Mouse (Mus musculus): Measurements from ENCODE around the gene Clpsl2. TPM values are rescaled to one million over a fixed set of nuclear protein-coding genes. Genes with fewer than 3 reads are reported as not detected.

Gene Clpsl2
- polyA plus RNA-seq, 1 experiment from 2014 or later = not detected

DNA sequence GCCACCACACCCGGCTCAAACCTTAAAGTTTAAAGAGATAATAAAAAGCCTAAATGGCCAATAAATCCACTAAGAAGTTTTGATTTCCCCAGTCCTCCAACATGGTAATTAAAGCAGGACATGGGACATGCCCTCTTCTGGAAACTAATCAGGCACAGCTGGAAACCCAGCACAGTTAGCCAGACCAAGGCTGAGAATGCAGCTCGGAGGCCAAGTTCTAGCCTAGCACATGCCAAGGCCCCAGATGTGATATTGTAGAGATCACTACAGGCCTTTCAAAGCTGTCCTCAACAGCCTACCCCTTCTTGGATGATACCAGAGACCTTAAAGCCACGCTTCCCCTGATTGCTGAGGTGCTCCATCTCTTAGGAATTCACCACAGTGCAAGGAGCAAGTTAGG lies 37.3 kb downstream of the Clpsl2 start:
- H3K9me3 ChIP-seq (ENCODE audit: control insufficient read depth, low read length) = no peaks in the 10 kb centered on the region
- no peak overlapping the region for H3K9ac ChIP-seq (ENCODE audit: low read depth, low read length)
- no peaks in the 10 kb centered on the region for H3K4me1 ChIP-seq (replicated peaks; ENCODE audit: control insufficient read depth, insufficient read depth, low read length)
- ATAC-seq (ENCODE audit: low FRiP score) = no peak
- no peak overlapping the region for H3K4me2 ChIP-seq (replicated peaks; ENCODE audit: low read depth, low read length)
- no peaks in the 10 kb centered on the region for H3K27me3 ChIP-seq (ENCODE audit: control insufficient read depth, insufficient read depth, low read length)
- no peak overlapping the region for H3K4me3 ChIP-seq (ENCODE audit: low read depth, low read length)
- WGBS = 85% methylated on average over 3 of the region's 3 CpGs
- H3K27ac ChIP-seq (ENCODE audit: low read depth, low read length) = no peak overlapping the region
- H3K36me3 ChIP-seq (ENCODE audit: control insufficient read depth, insufficient read depth, low read length) = peaks cover 7% of the 10 kb centered on the region; the same call in 1 of the 2 replicates
- DNase-seq (ENCODE audit: low spot score) = no peak

GRCm38 (mm10) chr17:28588591-28588990 lies 39.4 kb downstream of the Clpsl2 start:
- Histone ChIP-seq H3K27ac (ENCODE audit: low read depth, low read length) (no peak overlapping the region), H3K4me1 (replicated peaks; ENCODE audit: control insufficient read depth, insufficient read depth, low read length) (no peaks in the 10 kb centered on the region), H3K9me3 (ENCODE audit: control insufficient read depth, low read length) (no peaks in the 10 kb centered on the region), H3K4me3 (ENCODE audit: low read depth, low read length) (no peak overlapping the region), H3K9ac (ENCODE audit: low read depth, low read length) (no peak overlapping the region), H3K27me3 (ENCODE audit: control insufficient read depth, insufficient read depth, low read length) (no peaks in the 10 kb centered on the region), H3K4me2 (replicated peaks; ENCODE audit: low read depth, low read length) (no peak overlapping the region), H3K36me3 (ENCODE audit: control insufficient read depth, insufficient read depth, low read length) (peaks cover 10% of the 10 kb centered on the region; the same call in 1 of the 2 replicates)
- WGBS = 85% methylated on average over 2 of the region's 2 CpGs
- DNase-seq (ENCODE audit: low spot score) = no peak
- ATAC-seq (ENCODE audit: low FRiP score) = no peak

GRCm38 (mm10) chr17:28590596-28590995 lies 41.4 kb downstream of the Clpsl2 start:
- no peak overlapping the region for H3K9ac ChIP-seq (ENCODE audit: low read depth, low read length)
- no peaks in the 10 kb centered on the region for H3K4me1 ChIP-seq (replicated peaks; ENCODE audit: control insufficient read depth, insufficient read depth, low read length)
- ATAC-seq (ENCODE audit: low FRiP score) (no peak), DNase-seq (ENCODE audit: low spot score) (no peak)
- H3K4me3 ChIP-seq (ENCODE audit: low read depth, low read length) = no peak overlapping the region
- H3K27me3 ChIP-seq (ENCODE audit: control insufficient read depth, insufficient read depth, low read length) = no peaks in the 10 kb centered on the region
- peaks cover 10% of the 10 kb centered on the region; the same call in 1 of the 2 replicates for H3K36me3 ChIP-seq (ENCODE audit: control insufficient read depth, insufficient read depth, low read length)
- 87% methylated on average over 3 of the region's 3 CpGs for WGBS
- H3K9me3 ChIP-seq (ENCODE audit: control insufficient read depth, low read length) = no peaks in the 10 kb centered on the region
- H3K4me2 ChIP-seq (replicated peaks; ENCODE audit: low read depth, low read length) = no peak overlapping the region
- no peak overlapping the region for H3K27ac ChIP-seq (ENCODE audit: low read depth, low read length)

DNA sequence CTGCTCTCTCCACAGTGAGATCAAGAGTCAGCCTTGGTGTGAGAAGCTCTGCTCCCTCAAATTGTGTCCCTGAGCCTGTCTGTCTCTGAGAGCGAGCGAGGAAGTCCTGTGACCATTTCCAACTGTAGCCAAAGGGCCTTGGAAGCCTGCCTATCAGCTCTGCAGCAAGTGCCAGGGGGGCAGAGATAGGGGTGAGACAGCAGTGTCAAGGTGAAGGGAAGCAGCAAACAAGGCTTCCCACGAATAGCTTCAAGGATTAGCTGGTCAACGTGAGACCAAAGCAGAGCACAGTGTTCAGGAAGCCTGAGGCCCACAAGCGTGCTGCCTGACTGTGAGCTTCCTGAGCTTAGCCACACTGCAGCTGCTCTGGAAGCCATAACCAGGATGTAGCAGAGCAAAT lies 42.3 kb downstream of the Clpsl2 start:
- no peaks in the 10 kb centered on the region for H3K4me1 ChIP-seq (replicated peaks; ENCODE audit: control insufficient read depth, insufficient read depth, low read length)
- peaks cover 10% of the 10 kb centered on the region; the same call in 1 of the 2 replicates for H3K36me3 ChIP-seq (ENCODE audit: control insufficient read depth, insufficient read depth, low read length)
- no peak overlapping the region for H3K9ac ChIP-seq (ENCODE audit: low read depth, low read length)

DNA sequence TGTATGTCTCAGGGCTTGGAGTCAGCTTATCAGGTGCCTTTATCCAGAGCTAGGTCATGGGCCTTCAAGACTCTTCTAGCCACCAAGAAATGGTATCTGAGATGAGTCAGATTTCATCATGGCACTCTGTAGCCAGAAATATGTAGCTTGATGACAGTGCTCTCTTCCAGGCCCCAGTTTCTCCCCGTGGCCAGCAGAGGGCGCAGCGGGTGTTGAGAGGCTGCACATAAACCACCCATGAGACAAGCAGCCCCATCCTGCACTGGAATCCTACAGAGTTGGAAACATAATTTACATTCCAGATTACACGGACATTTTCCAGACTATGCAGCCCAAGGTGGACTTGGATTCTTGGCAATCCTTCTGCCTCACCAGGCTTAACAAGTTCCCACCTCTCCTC lies 43.8 kb downstream of the Clpsl2 start:
- Histone ChIP-seq H3K27me3 (ENCODE audit: control insufficient read depth, insufficient read depth, low read length) (no peaks in the 10 kb centered on the region), H3K36me3 (ENCODE audit: control insufficient read depth, insufficient read depth, low read length) (peaks cover 12% of the 10 kb centered on the region; the same call in 1 of the 2 replicates)

More for the DNA sequence above, 42.3 kb downstream of the Clpsl2 start:
- no peak overlapping the region for H3K4me2 ChIP-seq (replicated peaks; ENCODE audit: low read depth, low read length)
- no peaks in the 10 kb centered on the region for H3K27me3 ChIP-seq (ENCODE audit: control insufficient read depth, insufficient read depth, low read length)
- no peak overlapping the region for H3K27ac ChIP-seq (ENCODE audit: low read depth, low read length)
- 91% methylated on average over 5 of the region's 5 CpGs for whole genome bisulfite sequencing
- ATAC-seq (ENCODE audit: low FRiP score) = no peak
- H3K9me3 ChIP-seq (ENCODE audit: control insufficient read depth, low read length) = no peaks in the 10 kb centered on the region
- no peak overlapping the region for H3K4me3 ChIP-seq (ENCODE audit: low read depth, low read length)
- DNase-seq (ENCODE audit: low spot score) = no peak

DNA sequence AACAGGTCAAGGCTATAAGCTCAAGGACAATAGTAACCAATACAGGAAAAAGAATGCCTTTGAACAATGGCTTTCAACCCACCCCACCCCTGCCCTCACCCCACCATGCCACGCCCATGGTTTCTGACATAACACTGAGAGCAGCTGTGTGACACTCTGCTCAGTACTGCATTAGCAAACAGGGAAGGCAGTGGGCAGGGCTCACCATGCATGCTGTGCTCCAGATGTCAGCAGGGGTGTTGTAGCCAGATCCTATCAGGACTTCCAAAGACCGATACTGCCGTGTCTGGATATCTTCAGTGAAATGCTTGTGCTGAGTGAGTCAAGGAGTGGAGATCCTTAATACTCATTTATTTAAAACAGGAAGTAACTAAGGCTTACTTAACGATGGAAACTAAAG lies 44.8 kb downstream of the Clpsl2 start:
- Histone ChIP-seq H3K36me3 (ENCODE audit: control insufficient read depth, insufficient read depth, low read length) (peaks cover 11% of the 10 kb centered on the region), H3K4me1 (replicated peaks; ENCODE audit: control insufficient read depth, insufficient read depth, low read length) (no peaks in the 10 kb centered on the region), H3K27me3 (ENCODE audit: control insufficient read depth, insufficient read depth, low read length) (no peaks in the 10 kb centered on the region), H3K9ac (ENCODE audit: low read depth, low read length) (no peak overlapping the region), H3K4me2 (replicated peaks; ENCODE audit: low read depth, low read length) (no peak overlapping the region), H3K27ac (ENCODE audit: low read depth, low read length) (no peak overlapping the region), H3K9me3 (ENCODE audit: control insufficient read depth, low read length) (no peaks in the 10 kb centered on the region), H3K4me3 (ENCODE audit: low read depth, low read length) (no peak overlapping the region)
- ATAC-seq (ENCODE audit: low FRiP score) (no peak), DNase-seq (ENCODE audit: low spot score) (no peak)
- WGBS = 81% methylated on average over 4 of the region's 4 CpGs

More for the DNA sequence above, 43.8 kb downstream of the Clpsl2 start:
- Histone ChIP-seq H3K9me3 (ENCODE audit: control insufficient read depth, low read length) (no peaks in the 10 kb centered on the region), H3K4me1 (replicated peaks; ENCODE audit: control insufficient read depth, insufficient read depth, low read length) (no peaks in the 10 kb centered on the region), H3K4me2 (replicated peaks; ENCODE audit: low read depth, low read length) (no peak overlapping the region), H3K27ac (ENCODE audit: low read depth, low read length) (no peak overlapping the region), H3K9ac (ENCODE audit: low read depth, low read length) (no peak overlapping the region), H3K4me3 (ENCODE audit: low read depth, low read length) (no peak overlapping the region)
- ATAC-seq (ENCODE audit: low FRiP score) = no peak
- WGBS = 21% methylated on average over 4 of the region's 4 CpGs
- peak; percentile 86 for DNase-seq (ENCODE audit: low spot score)

DNA sequence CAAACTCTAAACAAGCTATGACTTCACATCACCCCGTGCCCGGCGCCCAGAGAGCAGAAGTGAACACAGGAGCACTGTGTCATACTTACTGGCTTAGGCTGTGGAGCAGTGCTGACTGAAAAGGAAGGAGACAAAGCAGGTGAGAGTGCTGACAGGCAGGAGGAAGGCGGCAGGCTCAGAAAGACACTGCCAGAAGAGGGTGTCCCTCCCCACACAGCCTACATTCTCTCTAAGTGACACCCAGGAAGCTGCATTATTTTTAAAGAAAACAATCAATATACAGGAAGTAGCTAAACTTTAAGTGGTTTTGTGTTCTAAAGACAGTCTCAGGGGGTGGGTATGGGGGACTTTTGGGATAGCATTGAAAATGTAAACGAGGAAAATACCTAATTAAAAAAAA lies 51.6 kb downstream of the Clpsl2 start:
- WGBS = 92% methylated on average over 5 of the region's 5 CpGs
- Histone ChIP-seq H3K9me3 (ENCODE audit: control insufficient read depth, low read length) (no peaks in the 10 kb centered on the region), H3K4me3 (ENCODE audit: low read depth, low read length) (no peak overlapping the region), H3K27ac (ENCODE audit: low read depth, low read length) (no peak overlapping the region), H3K4me2 (replicated peaks; ENCODE audit: low read depth, low read length) (no peak overlapping the region), H3K27me3 (ENCODE audit: control insufficient read depth, insufficient read depth, low read length) (no peaks in the 10 kb centered on the region), H3K36me3 (ENCODE audit: control insufficient read depth, insufficient read depth, low read length) (peaks cover 20% of the 10 kb centered on the region), H3K9ac (ENCODE audit: low read depth, low read length) (no peak overlapping the region), H3K4me1 (replicated peaks; ENCODE audit: control insufficient read depth, insufficient read depth, low read length) (no peaks in the 10 kb centered on the region)
- DNase-seq (ENCODE audit: low spot score) = no peak
- no peak for ATAC-seq (ENCODE audit: low FRiP score)

DNA sequence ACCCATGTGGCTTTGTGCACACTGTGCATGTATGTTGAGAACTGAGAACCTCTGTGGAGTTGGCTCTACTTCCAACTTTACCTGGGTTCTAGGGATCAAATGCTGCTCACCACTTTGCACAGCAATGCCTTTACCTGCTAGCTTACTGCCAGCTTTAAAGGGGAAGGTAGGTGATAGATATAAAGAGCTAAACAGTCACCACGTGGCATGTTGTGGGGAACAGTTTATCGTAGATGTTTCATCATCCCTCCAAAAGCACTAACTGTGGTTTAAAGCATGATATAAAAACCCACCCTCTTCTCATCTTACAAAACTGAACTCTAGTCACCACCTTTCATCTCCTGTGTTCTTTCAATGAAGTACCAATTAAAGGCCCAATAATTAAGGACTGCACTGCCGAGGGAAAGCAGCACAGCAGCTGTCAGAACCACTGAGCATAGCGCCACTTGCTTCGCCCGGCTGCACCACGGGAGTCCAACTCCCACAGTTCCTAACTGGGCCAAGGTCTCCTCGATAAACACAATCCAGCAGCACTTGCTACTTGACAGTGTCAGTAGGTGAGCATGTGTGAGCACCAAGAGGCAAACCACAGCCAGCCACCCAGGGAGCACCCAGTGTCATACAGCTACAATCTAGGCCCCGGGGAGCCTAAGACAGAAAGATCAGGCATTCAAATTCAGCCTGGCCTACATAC lies 52.5 kb downstream of the Clpsl2 start:
- ATAC-seq (ENCODE audit: low FRiP score) = no peak
- Histone ChIP-seq H3K36me3 (ENCODE audit: control insufficient read depth, insufficient read depth, low read length) (peaks cover 20% of the 10 kb centered on the region), H3K9ac (ENCODE audit: low read depth, low read length) (no peak overlapping the region), H3K4me2 (replicated peaks; ENCODE audit: low read depth, low read length) (no peak overlapping the region), H3K27ac (ENCODE audit: low read depth, low read length) (no peak overlapping the region), H3K4me1 (replicated peaks; ENCODE audit: control insufficient read depth, insufficient read depth, low read length) (no peaks in the 10 kb centered on the region), H3K27me3 (ENCODE audit: control insufficient read depth, insufficient read depth, low read length) (no peaks in the 10 kb centered on the region), H3K4me3 (ENCODE audit: low read depth, low read length) (no peak overlapping the region), H3K9me3 (ENCODE audit: control insufficient read depth, low read length) (no peaks in the 10 kb centered on the region)
- DNase-seq (ENCODE audit: low spot score) = no peak
- 91% methylated on average over 9 of the region's 9 CpGs for WGBS
